Mouse (Mus musculus): ENCODE measurements around the gene Mbl1. TPM values are rescaled to one million over a fixed set of nuclear protein-coding genes. Genes with fewer than 3 reads are reported as not detected.
A peak's percentile ranks its signal among the peaks of the same experiment; 100 is the strongest.

Gene Mbl1
- polyA plus RNA-seq, 1 experiment from 2014 or later: not detected

GRCm38 (mm10) chr14:41131540-41131939 lies 19.7 kb upstream of the Mbl1 start, which contains the start of gene Sftpa1:
Gene Sftpa1 (plus strand): TSS chr14:41131782.
- H3K4me3 ChIP-seq (ENCODE audit: low read depth, low read length): no peak within 1 kb of the TSS
- H3K9ac ChIP-seq (ENCODE audit: low read depth, low read length): no peak within 1 kb of the TSS
- 89% methylated on average over 7 of the region's 7 CpGs for WGBS
- ATAC-seq (ENCODE audit: low FRiP score) (no peak), DNase-seq (ENCODE audit: low spot score) (no peak)
- H3K4me1 ChIP-seq (replicated peaks; ENCODE audit: control insufficient read depth, insufficient read depth, low read length): no peaks in the 10 kb centered on the region
- no peaks in the 10 kb centered on the region for H3K36me3 ChIP-seq (ENCODE audit: control insufficient read depth, insufficient read depth, low read length)
- no peak within 1 kb of the TSS for H3K4me2 ChIP-seq (replicated peaks; ENCODE audit: low read depth, low read length)
- no peak within 1 kb of the TSS for H3K27ac ChIP-seq (ENCODE audit: low read depth, low read length)
- no peaks in the 10 kb centered on the region for H3K9me3 ChIP-seq (ENCODE audit: control insufficient read depth, low read length)
- H3K27me3 ChIP-seq (ENCODE audit: control insufficient read depth, insufficient read depth, low read length): no peaks in the 10 kb centered on the region

GRCm38 (mm10) chr14:41137006-41137405 lies 14.3 kb upstream of the Mbl1 start:
- no peaks in the 10 kb centered on the region for H3K27me3 ChIP-seq (ENCODE audit: control insufficient read depth, insufficient read depth, low read length)
- no peak for DNase-seq (ENCODE audit: low spot score)
- no peak overlapping the region for H3K27ac ChIP-seq (ENCODE audit: low read depth, low read length)
- H3K9ac ChIP-seq (ENCODE audit: low read depth, low read length): no peak overlapping the region
- no peak for ATAC-seq (ENCODE audit: low FRiP score)
- no peaks in the 10 kb centered on the region for H3K4me1 ChIP-seq (replicated peaks; ENCODE audit: control insufficient read depth, insufficient read depth, low read length)
- H3K36me3 ChIP-seq (ENCODE audit: control insufficient read depth, insufficient read depth, low read length): no peaks in the 10 kb centered on the region
- no peak overlapping the region for H3K4me2 ChIP-seq (replicated peaks; ENCODE audit: low read depth, low read length)
- no peaks in the 10 kb centered on the region for H3K9me3 ChIP-seq (ENCODE audit: control insufficient read depth, low read length)
- no peak overlapping the region for H3K4me3 ChIP-seq (ENCODE audit: low read depth, low read length)

DNA sequence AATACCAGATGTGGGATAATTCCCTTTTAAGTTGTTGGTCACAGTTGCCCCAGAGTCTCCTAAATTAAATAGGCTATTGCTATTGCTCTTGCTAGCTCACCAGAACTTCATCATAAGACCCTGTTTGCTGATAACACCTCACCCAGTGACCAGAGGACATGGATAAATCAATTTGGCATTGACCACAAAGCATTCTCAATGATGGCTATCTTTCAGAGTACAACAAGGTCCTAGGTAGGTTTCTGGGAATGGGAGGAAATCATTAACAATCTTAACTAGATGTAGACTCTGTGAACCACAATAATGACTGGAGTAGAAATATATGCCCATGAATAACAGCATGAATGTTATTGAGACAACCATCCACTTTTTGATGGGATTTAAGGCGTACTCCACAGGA lies 10.6 kb upstream of the Mbl1 start:
- Histone ChIP-seq H3K4me1 (replicated peaks; ENCODE audit: control insufficient read depth, insufficient read depth, low read length) (no peaks in the 10 kb centered on the region), H3K9ac (ENCODE audit: low read depth, low read length) (no peak overlapping the region), H3K36me3 (ENCODE audit: control insufficient read depth, insufficient read depth, low read length) (no peaks in the 10 kb centered on the region), H3K4me2 (replicated peaks; ENCODE audit: low read depth, low read length) (no peak overlapping the region), H3K27ac (ENCODE audit: low read depth, low read length) (no peak overlapping the region), H3K27me3 (ENCODE audit: control insufficient read depth, insufficient read depth, low read length) (no peaks in the 10 kb centered on the region), H3K9me3 (ENCODE audit: control insufficient read depth, low read length) (no peaks in the 10 kb centered on the region), H3K4me3 (ENCODE audit: low read depth, low read length) (no peak overlapping the region)
- no peak for DNase-seq (ENCODE audit: low spot score)
- WGBS: 85% methylated on average over 1 of the region's 1 CpGs
- no peak for ATAC-seq (ENCODE audit: low FRiP score)

GRCm38 (mm10) chr14:41146035-41146434 lies 5.2 kb upstream of the Mbl1 start:
- Histone ChIP-seq H3K36me3 (ENCODE audit: control insufficient read depth, insufficient read depth, low read length) (no peaks in the 10 kb centered on the region), H3K4me3 (ENCODE audit: low read depth, low read length) (no peak overlapping the region), H3K27me3 (ENCODE audit: control insufficient read depth, insufficient read depth, low read length) (no peaks in the 10 kb centered on the region), H3K27ac (ENCODE audit: low read depth, low read length) (no peak overlapping the region), H3K4me1 (replicated peaks; ENCODE audit: control insufficient read depth, insufficient read depth, low read length) (no peaks in the 10 kb centered on the region), H3K9me3 (ENCODE audit: control insufficient read depth, low read length) (no peaks in the 10 kb centered on the region), H3K4me2 (replicated peaks; ENCODE audit: low read depth, low read length) (no peak overlapping the region), H3K9ac (ENCODE audit: low read depth, low read length) (no peak overlapping the region)
- DNase-seq (ENCODE audit: low spot score) (no peak), ATAC-seq (ENCODE audit: low FRiP score) (no peak)
- WGBS: 81% methylated on average over 6 of the region's 6 CpGs

DNA sequence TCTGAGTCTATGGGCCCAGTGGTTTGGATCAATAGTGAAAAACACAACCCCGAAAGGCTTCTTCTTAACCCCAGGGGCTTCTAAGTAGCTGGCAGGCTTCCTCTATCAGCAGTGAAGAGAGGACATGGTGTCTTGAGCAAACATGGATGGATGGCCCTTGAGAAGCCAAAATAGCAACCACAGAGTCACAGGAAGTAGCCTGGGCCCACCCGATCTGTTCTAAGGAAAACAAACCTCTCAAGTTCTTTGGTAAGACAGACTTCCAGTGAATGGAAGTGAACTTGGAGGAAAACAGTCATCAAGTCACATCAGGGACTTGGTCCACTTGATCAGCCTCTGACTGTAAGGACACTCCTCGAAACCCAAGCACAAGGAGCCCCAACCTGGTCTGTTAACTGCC lies 4.3 kb upstream of the Mbl1 start:
- no peak overlapping the region for H3K4me3 ChIP-seq (ENCODE audit: low read depth, low read length)
- H3K4me2 ChIP-seq (replicated peaks; ENCODE audit: low read depth, low read length): no peak overlapping the region
- no peak for DNase-seq (ENCODE audit: low spot score)
- WGBS: 91% methylated on average over 3 of the region's 3 CpGs
- H3K27me3 ChIP-seq (ENCODE audit: control insufficient read depth, insufficient read depth, low read length): no peaks in the 10 kb centered on the region
- ATAC-seq (ENCODE audit: low FRiP score): no peak
- H3K9me3 ChIP-seq (ENCODE audit: control insufficient read depth, low read length): no peaks in the 10 kb centered on the region
- H3K4me1 ChIP-seq (replicated peaks; ENCODE audit: control insufficient read depth, insufficient read depth, low read length): no peaks in the 10 kb centered on the region
- H3K27ac ChIP-seq (ENCODE audit: low read depth, low read length): no peak overlapping the region
- H3K36me3 ChIP-seq (ENCODE audit: control insufficient read depth, insufficient read depth, low read length): no peaks in the 10 kb centered on the region
- H3K9ac ChIP-seq (ENCODE audit: low read depth, low read length): no peak overlapping the region

DNA sequence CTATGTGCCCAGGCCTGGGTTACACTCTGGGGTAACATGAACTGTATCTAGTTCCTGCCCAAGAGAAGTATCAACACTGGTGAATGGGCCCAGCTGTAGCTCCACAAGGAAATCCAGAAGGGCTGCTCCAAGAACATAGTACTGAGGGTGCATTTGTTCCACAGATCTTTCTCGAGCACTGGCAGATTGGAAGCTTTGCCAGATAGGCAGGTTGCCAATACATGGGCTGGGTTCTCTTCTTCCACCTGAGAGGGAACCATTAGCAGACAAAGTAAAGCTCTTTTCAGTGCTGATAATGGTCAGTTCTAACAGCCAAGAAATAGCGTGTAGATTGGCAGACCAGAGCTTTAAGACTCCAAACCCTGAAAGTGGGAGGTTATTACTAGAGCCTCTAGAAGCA lies 3.9 kb upstream of the Mbl1 start:
- H3K9me3 ChIP-seq (ENCODE audit: control insufficient read depth, low read length): no peaks in the 10 kb centered on the region
- no peaks in the 10 kb centered on the region for H3K27me3 ChIP-seq (ENCODE audit: control insufficient read depth, insufficient read depth, low read length)
- no peak overlapping the region for H3K4me2 ChIP-seq (replicated peaks; ENCODE audit: low read depth, low read length)
- ATAC-seq (ENCODE audit: low FRiP score) (no peak), DNase-seq (ENCODE audit: low spot score) (no peak)
- no peak overlapping the region for H3K9ac ChIP-seq (ENCODE audit: low read depth, low read length)
- H3K4me3 ChIP-seq (ENCODE audit: low read depth, low read length): no peak overlapping the region
- no peaks in the 10 kb centered on the region for H3K36me3 ChIP-seq (ENCODE audit: control insufficient read depth, insufficient read depth, low read length)
- no peaks in the 10 kb centered on the region for H3K4me1 ChIP-seq (replicated peaks; ENCODE audit: control insufficient read depth, insufficient read depth, low read length)
- WGBS: 79% methylated on average over 2 of the region's 2 CpGs
- no peak overlapping the region for H3K27ac ChIP-seq (ENCODE audit: low read depth, low read length)

- 86% methylated on average over 4 of the region's 4 CpGs for WGBS
- no peak for ATAC-seq (ENCODE audit: low FRiP score)
Measured at GRCm38 (mm10) chr14:41160076-41160475, 8.8 kb downstream of the Mbl1 start.

DNA sequence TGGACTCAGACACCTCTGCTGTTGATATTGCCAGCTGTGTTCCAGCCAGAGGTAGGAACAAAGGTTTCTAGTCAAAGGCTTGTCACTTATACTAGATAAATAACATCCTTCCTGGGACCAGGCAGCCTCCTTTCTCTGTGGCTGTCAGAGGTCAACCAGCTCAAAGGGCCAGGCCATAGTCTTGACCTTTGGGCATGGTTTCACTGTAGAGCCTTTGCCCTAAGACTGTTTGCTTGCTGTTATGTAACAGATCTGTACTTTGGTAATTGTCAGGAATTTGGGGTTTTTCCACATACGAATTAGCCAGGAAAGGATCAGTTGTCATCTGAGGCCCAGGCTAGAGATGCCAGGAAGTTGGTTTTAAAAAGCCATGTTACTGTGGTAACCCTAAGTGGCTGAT lies 9.5 kb downstream of the Mbl1 start:
- DNase-seq (ENCODE audit: low spot score) (no peak), ATAC-seq (ENCODE audit: low FRiP score) (no peak)
- Histone ChIP-seq H3K27ac (ENCODE audit: low read depth, low read length) (no peak overlapping the region), H3K4me3 (ENCODE audit: low read depth, low read length) (no peak overlapping the region), H3K4me1 (replicated peaks; ENCODE audit: control insufficient read depth, insufficient read depth, low read length) (no peaks in the 10 kb centered on the region), H3K4me2 (replicated peaks; ENCODE audit: low read depth, low read length) (no peak overlapping the region), H3K27me3 (ENCODE audit: control insufficient read depth, insufficient read depth, low read length) (no peaks in the 10 kb centered on the region), H3K9ac (ENCODE audit: low read depth, low read length) (no peak overlapping the region), H3K9me3 (ENCODE audit: control insufficient read depth, low read length) (no peaks in the 10 kb centered on the region), H3K36me3 (ENCODE audit: control insufficient read depth, insufficient read depth, low read length) (no peaks in the 10 kb centered on the region)
- 19% methylated on average over 1 of the region's 1 CpGs for WGBS

More at GRCm38 (mm10) chr14:41160076-41160475, 8.8 kb downstream of the Mbl1 start:
- Histone ChIP-seq H3K4me2 (replicated peaks; ENCODE audit: low read depth, low read length) (no peak overlapping the region), H3K9me3 (ENCODE audit: control insufficient read depth, low read length) (no peaks in the 10 kb centered on the region), H3K36me3 (ENCODE audit: control insufficient read depth, insufficient read depth, low read length) (no peaks in the 10 kb centered on the region), H3K27ac (ENCODE audit: low read depth, low read length) (no peak overlapping the region), H3K4me3 (ENCODE audit: low read depth, low read length) (no peak overlapping the region), H3K27me3 (ENCODE audit: control insufficient read depth, insufficient read depth, low read length) (no peaks in the 10 kb centered on the region), H3K9ac (ENCODE audit: low read depth, low read length) (no peak overlapping the region), H3K4me1 (replicated peaks; ENCODE audit: control insufficient read depth, insufficient read depth, low read length) (no peaks in the 10 kb centered on the region)
- DNase-seq (ENCODE audit: low spot score): no peak

DNA sequence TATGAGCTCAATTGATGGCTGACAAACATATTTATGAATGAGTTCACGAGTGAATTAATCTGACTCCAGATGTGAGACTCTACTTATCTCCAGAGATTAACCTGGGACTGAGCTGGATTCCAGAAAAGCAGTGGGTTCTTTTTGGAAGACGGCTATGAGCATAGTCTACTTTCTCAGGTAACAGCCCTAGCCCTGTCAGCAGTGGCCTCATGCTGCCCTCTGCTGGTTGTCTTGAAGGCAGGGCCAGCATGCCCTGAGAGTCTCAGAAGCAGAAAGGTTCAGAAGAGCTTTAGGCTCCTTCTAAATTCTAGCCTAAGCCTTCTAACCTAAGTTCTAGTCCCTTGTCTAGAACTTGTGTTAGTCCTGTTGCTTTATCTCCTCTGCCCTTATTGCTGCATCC lies 11.4 kb downstream of the Mbl1 start:
- ATAC-seq (ENCODE audit: low FRiP score) (no peak), DNase-seq (ENCODE audit: low spot score) (peak; percentile 48)
- H3K9me3 ChIP-seq (ENCODE audit: control insufficient read depth, low read length): no peaks in the 10 kb centered on the region
- WGBS: 39% methylated on average over 2 of the region's 2 CpGs
- no peaks in the 10 kb centered on the region for H3K27me3 ChIP-seq (ENCODE audit: control insufficient read depth, insufficient read depth, low read length)
- H3K9ac ChIP-seq (ENCODE audit: low read depth, low read length): no peak overlapping the region
- H3K36me3 ChIP-seq (ENCODE audit: control insufficient read depth, insufficient read depth, low read length): no peaks in the 10 kb centered on the region
- no peak overlapping the region for H3K4me2 ChIP-seq (replicated peaks; ENCODE audit: low read depth, low read length)
- no peaks in the 10 kb centered on the region for H3K4me1 ChIP-seq (replicated peaks; ENCODE audit: control insufficient read depth, insufficient read depth, low read length)
- H3K4me3 ChIP-seq (ENCODE audit: low read depth, low read length): no peak overlapping the region
- no peak overlapping the region for H3K27ac ChIP-seq (ENCODE audit: low read depth, low read length)
